Mouse (Mus musculus) limb, embryonic 10.5 days (tissue): Measurements from ENCODE around the gene Tyw1. TPM values are rescaled to one million over a fixed set of nuclear protein-coding genes. Genes with fewer than 3 reads are reported as not detected.
A peak's percentile ranks its signal among the peaks of the same experiment; 100 is the strongest.

Source experiments
- DNase-seq: peaks from one replicate; pipeline ENCODE4 v3.0.0-alpha.2; 2017; ENCODE audit warnings: low spot score
- H3K27ac ChIP-seq: fragments of 300-500 bp; sonication (generic); 2 replicates; pipeline ENCODE4 v1.5.1; 2016; ENCODE audit warnings: mild to moderate bottlenecking
- H3K27me3 ChIP-seq: fragments of 300-500 bp; sonication (generic); 2 replicates; pipeline ENCODE4 v1.6.1; 2016; ENCODE audit warnings: low read depth, mild to moderate bottlenecking; ENCODE audit not compliant: poor library complexity, severe bottlenecking
- H3K36me3 ChIP-seq: fragments of 300-500 bp; sonication (generic); 2 replicates; pipeline ENCODE4 v1.6.1; 2016; ENCODE audit warnings: mild to moderate bottlenecking, moderate library complexity
- H3K4me1 ChIP-seq: fragments of 300-500 bp; sonication (generic); 2 replicates; pipeline ENCODE4 v1.6.1; 2016
- H3K4me3 ChIP-seq: fragments of 300-500 bp; sonication (generic); 2 replicates; pipeline ENCODE4 v1.5.1; 2016; ENCODE audit warnings: mild to moderate bottlenecking, moderate library complexity
- H3K9me3 ChIP-seq: fragments of 300-500 bp; sonication (generic); replicated peaks from 2 replicates; pipeline ENCODE4 v1.6.1; 2016; ENCODE audit warnings: mild to moderate bottlenecking
- WGBS: fragments of 180-500 bp; shearing (Covaris S2); methylation state at CpG from one replicate; pipeline ENCODE4 v1.1.7; 2016; 5-methylcytosine and 5-hydroxymethylcytosine counted together
- polyA plus RNA-seq: library from polyadenylated mRNA; unstranded; fragments of >200 nt; fragmentation: Nextera tagmentation; extraction: Ambion mirVana; gene quantifications from 2 replicates; pipeline ENCODE4 v1.2.1, GENCODE M21; 2016

Gene Tyw1
- polyA plus RNA-seq, 1 experiment from 2014 or later, result 31.4 TPM

GRCm38 (mm10) chr5:130330801-130331200, 75.4 kb downstream of the Tyw1 start:
- H3K27ac ChIP-seq, result no peak overlapping the region
- peaks cover 41% of the 10 kb centered on the region for H3K36me3 ChIP-seq
- no peaks in the 10 kb centered on the region for H3K27me3 ChIP-seq
- no peaks in the 10 kb centered on the region for H3K9me3 ChIP-seq
- H3K4me1 ChIP-seq, result peaks cover 4% of the 10 kb centered on the region
- no peak overlapping the region for H3K4me3 ChIP-seq
- no peak for DNase-seq
- WGBS, result 91% methylated on average over 4 of the region's 4 CpGs

GRCm38 (mm10) chr5:130331206-130331605, 75.8 kb downstream of the Tyw1 start:
- no peak overlapping the region for H3K4me3 ChIP-seq
- no peak overlapping the region for H3K27ac ChIP-seq
- H3K36me3 ChIP-seq, result peaks cover 41% of the 10 kb centered on the region
- H3K9me3 ChIP-seq, result no peaks in the 10 kb centered on the region
- no peaks in the 10 kb centered on the region for H3K27me3 ChIP-seq
- peaks cover 4% of the 10 kb centered on the region for H3K4me1 ChIP-seq
- 84% methylated on average over 4 of the region's 4 CpGs for WGBS
- no peak for DNase-seq

- peaks cover 52% of the 10 kb centered on the region for H3K36me3 ChIP-seq
- no peaks in the 10 kb centered on the region for H3K9me3 ChIP-seq
- H3K27me3 ChIP-seq, result no peaks in the 10 kb centered on the region
- 98% methylated on average over 7 of the region's 7 CpGs for WGBS
- H3K4me1 ChIP-seq, result no peaks in the 10 kb centered on the region
- DNase-seq, result no peak
- no peak overlapping the region for H3K27ac ChIP-seq
- no peak overlapping the region for H3K4me3 ChIP-seq
These were observed 78.1 kb downstream of the Tyw1 start for GRCm38 (mm10) chr5:130333566-130333965.

GRCm38 (mm10) chr5:130333971-130334370, 78.6 kb downstream of the Tyw1 start:
- no peaks in the 10 kb centered on the region for H3K9me3 ChIP-seq
- H3K27me3 ChIP-seq, result no peaks in the 10 kb centered on the region
- H3K4me3 ChIP-seq, result no peak overlapping the region
- peaks cover 48% of the 10 kb centered on the region for H3K36me3 ChIP-seq
- no peaks in the 10 kb centered on the region for H3K4me1 ChIP-seq
- no peak overlapping the region for H3K27ac ChIP-seq
- no peak for DNase-seq
- WGBS, result 94% methylated on average over 11 of the region's 11 CpGs

GRCm38 (mm10) chr5:130335462-130335861, 80.0 kb downstream of the Tyw1 start:
- no peak overlapping the region for H3K27ac ChIP-seq
- H3K4me1 ChIP-seq, result no peaks in the 10 kb centered on the region
- peaks cover 48% of the 10 kb centered on the region for H3K36me3 ChIP-seq
- 97% methylated on average over 4 of the region's 4 CpGs for WGBS
- no peak for DNase-seq
- H3K4me3 ChIP-seq, result no peak overlapping the region
- H3K9me3 ChIP-seq, result no peaks in the 10 kb centered on the region
- no peaks in the 10 kb centered on the region for H3K27me3 ChIP-seq

- Histone ChIP-seq H3K9me3 (no peaks in the 10 kb centered on the region), H3K4me3 (no peak overlapping the region), H3K4me1 (no peaks in the 10 kb centered on the region), H3K36me3 (peaks cover 69% of the 10 kb centered on the region), H3K27me3 (no peaks in the 10 kb centered on the region), H3K27ac (no peak overlapping the region)
- DNase-seq, result no peak
- WGBS, result 96% methylated on average over 15 of the region's 15 CpGs
These were observed 85.2 kb downstream of the Tyw1 start for GRCm38 (mm10) chr5:130340656-130341055.

GRCm38 (mm10) chr5:130344999-130345398, 89.6 kb downstream of the Tyw1 start:
- no peak for DNase-seq
- H3K4me3 ChIP-seq, result no peak overlapping the region
- H3K27ac ChIP-seq, result no peak overlapping the region
- WGBS, result 97% methylated on average over 7 of the region's 7 CpGs
- H3K4me1 ChIP-seq, result no peaks in the 10 kb centered on the region
- peaks cover 40% of the 10 kb centered on the region for H3K36me3 ChIP-seq
- H3K9me3 ChIP-seq, result no peaks in the 10 kb centered on the region
- no peaks in the 10 kb centered on the region for H3K27me3 ChIP-seq

GRCm38 (mm10) chr5:130345871-130346270, 90.5 kb downstream of the Tyw1 start:
- no peak for DNase-seq
- H3K36me3 ChIP-seq, result peaks cover 32% of the 10 kb centered on the region
- H3K9me3 ChIP-seq, result no peaks in the 10 kb centered on the region
- no peaks in the 10 kb centered on the region for H3K4me1 ChIP-seq
- WGBS, result 88% methylated on average over 2 of the region's 2 CpGs
- H3K27me3 ChIP-seq, result no peaks in the 10 kb centered on the region
- H3K27ac ChIP-seq, result no peak overlapping the region
- H3K4me3 ChIP-seq, result no peak overlapping the region

GRCm38 (mm10) chr5:130355223-130355622, 99.8 kb downstream of the Tyw1 start:
- WGBS, result 63% methylated on average over 7 of the region's 7 CpGs
- H3K27me3 ChIP-seq, result no peaks in the 10 kb centered on the region

GRCm38 (mm10) chr5:130363111-130363510, 107.7 kb downstream of the Tyw1 start:
- Histone ChIP-seq H3K27me3 (no peaks in the 10 kb centered on the region), H3K4me1 (no peaks in the 10 kb centered on the region), H3K4me3 (no peak overlapping the region), H3K9me3 (no peaks in the 10 kb centered on the region), H3K27ac (no peak overlapping the region), H3K36me3 (no peaks in the 10 kb centered on the region)
- 65% methylated on average over 4 of the region's 4 CpGs for WGBS
- no peak for DNase-seq

More at GRCm38 (mm10) chr5:130355223-130355622, 99.8 kb downstream of the Tyw1 start:
- DNase-seq, result no peak
- Histone ChIP-seq H3K4me3 (no peak overlapping the region), H3K4me1 (no peaks in the 10 kb centered on the region), H3K36me3 (no peaks in the 10 kb centered on the region), H3K9me3 (no peaks in the 10 kb centered on the region), H3K27ac (no peak overlapping the region)

- no peaks in the 10 kb centered on the region for H3K36me3 ChIP-seq
- H3K9me3 ChIP-seq, result no peaks in the 10 kb centered on the region
- DNase-seq, result peak; percentile 41
- H3K27me3 ChIP-seq, result no peaks in the 10 kb centered on the region
- no peak overlapping the region for H3K27ac ChIP-seq
- 51% methylated on average over 3 of the region's 3 CpGs for WGBS
- H3K4me3 ChIP-seq, result no peak overlapping the region
- H3K4me1 ChIP-seq, result no peaks in the 10 kb centered on the region
These were observed 108.4 kb downstream of the Tyw1 start for GRCm38 (mm10) chr5:130363773-130364172.

GRCm38 (mm10) chr5:130368236-130368635, 112.8 kb downstream of the Tyw1 start:
- Histone ChIP-seq H3K4me3 (no peak overlapping the region), H3K4me1 (no peaks in the 10 kb centered on the region), H3K9me3 (no peaks in the 10 kb centered on the region), H3K27me3 (no peaks in the 10 kb centered on the region), H3K27ac (no peak overlapping the region), H3K36me3 (no peaks in the 10 kb centered on the region)
- DNase-seq, result no peak
- WGBS, result 81% methylated on average over 6 of the region's 6 CpGs

GRCm38 (mm10) chr5:130369237-130369636, 113.8 kb downstream of the Tyw1 start, which contains the start of gene Caln1:
TSS of gene Caln1 (plus strand) at chr5:130369455.
- Histone ChIP-seq H3K27me3 (no peaks in the 10 kb centered on the region), H3K36me3 (no peaks in the 10 kb centered on the region), H3K27ac (no peak within 1 kb of the TSS), H3K9me3 (no peaks in the 10 kb centered on the region), H3K4me3 (no peak within 1 kb of the TSS), H3K4me1 (no peaks in the 10 kb centered on the region)
- 91% methylated on average over 11 of the region's 11 CpGs for WGBS
- no peak for DNase-seq

GRCm38 (mm10) chr5:130375411-130375810, 120.0 kb downstream of the Tyw1 start:
- no peak for DNase-seq
- no peak overlapping the region for H3K27ac ChIP-seq
- no peak overlapping the region for H3K4me3 ChIP-seq
- H3K4me1 ChIP-seq, result 0 out of 2 replicates have a peak, but pooled peaks cover 6% of the 10 kb centered on the region
- WGBS, result 94% methylated on average over 3 of the region's 3 CpGs
- no peaks in the 10 kb centered on the region for H3K27me3 ChIP-seq
- no peaks in the 10 kb centered on the region for H3K9me3 ChIP-seq
- no peaks in the 10 kb centered on the region for H3K36me3 ChIP-seq
